Mouse (Mus musculus): Measurements from ENCODE around the gene Grk5. TPM values are rescaled to one million over a fixed set of nuclear protein-coding genes. Genes with fewer than 3 reads are reported as not detected.

Gene Grk5
- polyA plus RNA-seq, 1 experiment from 2014 or later, result 3.3 TPM

DNA sequence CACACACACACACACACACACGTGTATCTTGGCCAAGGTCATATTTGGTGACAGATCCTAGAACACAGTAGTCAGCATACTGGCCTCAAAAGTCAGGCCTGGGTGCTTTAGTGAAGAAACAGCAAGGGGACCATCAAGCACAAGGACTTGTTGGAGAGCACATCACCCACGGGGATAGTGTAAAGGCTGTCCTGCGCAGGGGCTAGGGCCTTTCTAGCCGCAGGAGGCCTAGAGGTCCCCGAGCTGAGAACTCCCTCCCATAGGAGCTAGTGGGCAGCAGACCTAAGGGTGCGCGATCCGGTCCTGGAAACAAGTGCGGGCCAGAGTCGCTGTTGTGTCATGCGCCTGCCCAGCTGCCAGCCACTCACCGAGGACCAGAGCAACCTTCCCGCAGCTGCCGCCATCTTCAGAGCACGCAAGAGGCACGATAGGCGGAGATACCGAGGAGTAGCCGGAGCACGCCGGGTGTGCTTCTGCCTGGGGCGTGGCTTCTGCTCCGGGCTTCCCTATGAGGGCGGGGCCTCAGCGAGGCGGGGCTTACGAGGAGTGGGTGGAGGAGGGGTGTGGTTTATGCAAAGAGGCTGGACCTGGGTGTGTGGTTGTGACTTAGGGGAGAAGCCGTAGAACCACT, 15.4 kb upstream of the Grk5 start, which contains the start of gene Prdx3:
Prdx3 (minus strand) TSS at position 493 of the 631 bp plus-strand sequence.
- ATAC-seq (ENCODE audit: low read depth), result peak; percentile 98
- Histone ChIP-seq H3K4me2 (ENCODE audit: low read depth, low read length) (peak within 1 kb of the TSS; percentile 64), H3K36me3 (ENCODE audit: control insufficient read depth, insufficient read depth, low read length) (0 out of 2 replicates have a peak, but pooled peaks cover 5% of the 10 kb centered on the region), H3K27me3 (ENCODE audit: control insufficient read depth, insufficient read depth, low read length) (no peaks in the 10 kb centered on the region), H3K9ac (replicated peaks; ENCODE audit: low read depth, low read length) (peak within 1 kb of the TSS; percentile 63), H3K9me3 (ENCODE audit: control insufficient read depth, low read length) (no peaks in the 10 kb centered on the region), H3K4me1 (ENCODE audit: control insufficient read depth, insufficient read depth, low read length) (0 out of 2 replicates have a peak, but pooled peaks cover 3% of the 10 kb centered on the region), H3K27ac (ENCODE audit: low read depth, low read length) (peak within 1 kb of the TSS; percentile 80), H3K4me3 (ENCODE audit: low read depth, low read length) (peak within 1 kb of the TSS; percentile 58)
- under 1% methylated on average over 28 of the region's 28 CpGs for WGBS

DNA sequence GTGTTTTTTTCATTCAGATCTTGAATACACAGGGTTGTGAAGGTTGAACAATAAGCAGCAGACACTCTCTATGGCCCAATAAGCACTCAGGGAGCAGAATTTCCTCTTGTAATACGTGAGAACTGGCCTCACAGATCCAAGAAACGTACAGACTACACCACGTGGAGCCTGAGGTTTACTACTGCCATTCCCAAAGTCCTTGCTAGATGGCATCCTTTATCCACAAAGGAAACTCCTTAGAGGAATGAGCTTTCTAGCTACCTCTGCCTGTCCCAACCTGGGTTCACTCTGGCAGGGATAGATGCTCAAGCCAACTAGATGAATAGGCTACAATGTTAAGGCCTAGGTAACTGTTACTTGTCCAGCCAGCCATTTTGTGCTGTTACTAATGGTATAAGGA, 6.4 kb upstream of the Grk5 start:
- H3K9ac ChIP-seq (replicated peaks; ENCODE audit: low read depth, low read length), result no peak overlapping the region
- H3K9me3 ChIP-seq (ENCODE audit: control insufficient read depth, low read length), result no peaks in the 10 kb centered on the region
- H3K27ac ChIP-seq (ENCODE audit: low read depth, low read length), result no peak overlapping the region
- WGBS, result 8% methylated on average over 3 of the region's 3 CpGs
- H3K4me1 ChIP-seq (ENCODE audit: control insufficient read depth, insufficient read depth, low read length), result no peaks in the 10 kb centered on the region
- H3K4me3 ChIP-seq (ENCODE audit: low read depth, low read length), result no peak overlapping the region
- no peaks in the 10 kb centered on the region for H3K27me3 ChIP-seq (ENCODE audit: control insufficient read depth, insufficient read depth, low read length)
- no peak; the same call in 1 of the 2 replicates for ATAC-seq (ENCODE audit: low read depth)
- no peaks in the 10 kb centered on the region for H3K36me3 ChIP-seq (ENCODE audit: control insufficient read depth, insufficient read depth, low read length)
- H3K4me2 ChIP-seq (ENCODE audit: low read depth, low read length), result no peak overlapping the region

DNA sequence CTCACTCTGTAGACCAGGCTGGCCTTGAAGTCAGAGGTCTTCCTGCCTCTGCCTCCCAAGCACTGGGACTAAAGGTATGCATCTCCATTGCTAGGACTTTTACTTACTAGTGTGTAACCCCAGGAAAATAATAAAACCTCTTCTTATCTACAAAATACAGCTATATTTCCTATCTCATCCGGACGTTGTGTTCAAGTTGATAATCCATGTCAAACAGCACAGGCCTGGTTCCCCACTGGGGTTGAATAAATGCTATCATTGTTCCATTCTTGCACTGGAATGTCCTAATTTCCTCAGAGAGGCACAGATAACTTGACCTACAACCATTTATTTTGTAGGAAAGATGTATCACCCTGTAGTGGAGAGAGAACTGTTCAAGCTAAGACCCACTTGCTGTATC, 1.9 kb upstream of the Grk5 start:
- no peak overlapping the region for H3K4me2 ChIP-seq (ENCODE audit: low read depth, low read length)
- H3K4me3 ChIP-seq (ENCODE audit: low read depth, low read length), result no peak overlapping the region
- H3K27me3 ChIP-seq (ENCODE audit: control insufficient read depth, insufficient read depth, low read length), result no peaks in the 10 kb centered on the region
- no peak for ATAC-seq (ENCODE audit: low read depth)
- no peak overlapping the region for H3K27ac ChIP-seq (ENCODE audit: low read depth, low read length)
- H3K9ac ChIP-seq (replicated peaks; ENCODE audit: low read depth, low read length), result no peak overlapping the region
- no peaks in the 10 kb centered on the region for H3K9me3 ChIP-seq (ENCODE audit: control insufficient read depth, low read length)
- no peaks in the 10 kb centered on the region for H3K36me3 ChIP-seq (ENCODE audit: control insufficient read depth, insufficient read depth, low read length)
- H3K4me1 ChIP-seq (ENCODE audit: control insufficient read depth, insufficient read depth, low read length), result peaks cover 14% of the 10 kb centered on the region
- WGBS, result 85% methylated on average over 2 of the region's 2 CpGs

DNA sequence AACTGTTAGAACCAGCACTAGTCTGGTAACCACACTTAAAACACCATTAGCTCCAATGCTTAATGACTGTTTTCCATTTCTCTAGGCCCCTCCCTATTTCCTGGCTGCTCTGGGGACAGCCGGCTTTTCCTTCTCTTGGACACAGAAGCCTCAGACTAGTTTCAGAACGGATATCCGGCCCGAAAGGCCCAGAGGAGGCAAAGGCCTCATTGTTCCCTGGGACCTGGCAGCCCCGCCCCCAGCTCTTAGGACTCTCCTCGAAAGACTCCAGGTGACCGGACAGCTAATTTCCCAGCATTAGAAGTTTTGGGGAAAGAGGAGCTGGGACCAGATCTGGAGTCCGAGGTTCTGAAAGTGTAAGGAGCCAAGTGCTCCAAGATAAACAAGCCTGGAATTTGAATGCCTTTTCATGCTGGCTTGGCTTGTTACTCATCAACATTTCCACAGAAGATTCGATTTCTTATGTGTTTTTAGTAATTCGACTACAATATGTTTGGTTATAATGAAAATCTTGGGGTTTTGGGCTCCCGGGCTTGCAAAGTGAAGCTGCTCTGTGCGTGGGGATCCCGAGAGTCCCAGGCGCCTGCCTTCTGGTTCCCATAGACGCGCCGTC, 342 bp upstream of the Grk5 start:
- no peaks in the 10 kb centered on the region for H3K36me3 ChIP-seq (ENCODE audit: control insufficient read depth, insufficient read depth, low read length)
- H3K4me2 ChIP-seq (ENCODE audit: low read depth, low read length), result peak overlapping the region; percentile 45
- H3K9me3 ChIP-seq (ENCODE audit: control insufficient read depth, low read length), result no peaks in the 10 kb centered on the region
- peak overlapping the region; percentile 64 for H3K4me3 ChIP-seq (ENCODE audit: low read depth, low read length)
- ATAC-seq (ENCODE audit: low read depth), result no peak
- peak overlapping the region; percentile 88 for H3K27ac ChIP-seq (ENCODE audit: low read depth, low read length)
- no peaks in the 10 kb centered on the region for H3K27me3 ChIP-seq (ENCODE audit: control insufficient read depth, insufficient read depth, low read length)
- H3K4me1 ChIP-seq (ENCODE audit: control insufficient read depth, insufficient read depth, low read length), result peaks cover 14% of the 10 kb centered on the region
- peak overlapping the region; percentile 78; the same call in 1 of the 2 replicates for H3K9ac ChIP-seq (replicated peaks; ENCODE audit: low read depth, low read length)
- 4% methylated on average over 17 of the region's 17 CpGs for WGBS

DNA sequence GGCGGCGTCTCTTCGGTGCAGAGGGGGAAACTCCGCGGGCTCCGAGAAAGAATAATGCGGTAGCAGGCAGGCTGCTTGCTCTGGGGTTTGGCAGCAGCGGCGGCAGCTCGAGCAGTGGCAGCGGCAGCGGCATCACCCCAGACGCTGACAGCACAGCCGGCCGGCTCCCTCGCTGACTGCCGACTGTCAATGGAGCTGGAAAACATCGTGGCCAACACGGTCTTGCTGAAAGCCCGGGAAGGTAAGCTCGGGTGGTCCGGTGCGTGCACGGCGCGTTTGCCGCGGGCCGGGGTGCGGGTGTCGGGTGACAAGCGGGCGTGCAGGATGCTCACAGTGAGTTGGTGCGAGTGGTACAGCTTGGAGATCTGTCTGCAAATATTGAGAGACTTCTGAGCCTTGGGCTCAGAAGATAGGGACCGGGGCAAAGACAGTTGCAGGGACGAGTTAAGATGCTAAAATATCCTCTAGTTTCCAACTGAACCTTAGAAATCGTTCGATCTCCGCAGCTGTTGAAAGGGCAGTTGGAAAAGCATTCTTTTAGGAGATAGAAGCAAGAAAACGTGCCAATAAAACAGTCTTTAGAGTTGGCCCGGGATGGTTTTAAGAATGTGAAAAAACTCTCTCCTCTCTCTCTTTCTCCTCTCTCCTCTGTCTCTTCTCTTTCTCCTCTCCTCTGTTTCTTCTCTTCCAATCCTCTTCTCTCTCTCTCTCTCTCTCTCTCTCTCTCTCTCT, 1.0 kb downstream of the Grk5 start:
- no peaks in the 10 kb centered on the region for H3K9me3 ChIP-seq (ENCODE audit: control insufficient read depth, low read length)
- peak overlapping the region; percentile 64 for H3K4me3 ChIP-seq (ENCODE audit: low read depth, low read length)
- under 1% methylated on average over 41 of the region's 41 CpGs for WGBS
- peak; percentile 72 for ATAC-seq (ENCODE audit: low read depth)
- no peaks in the 10 kb centered on the region for H3K27me3 ChIP-seq (ENCODE audit: control insufficient read depth, insufficient read depth, low read length)
- H3K27ac ChIP-seq (ENCODE audit: low read depth, low read length), result peak overlapping the region; percentile 88
- H3K36me3 ChIP-seq (ENCODE audit: control insufficient read depth, insufficient read depth, low read length), result no peaks in the 10 kb centered on the region
- H3K4me1 ChIP-seq (ENCODE audit: control insufficient read depth, insufficient read depth, low read length), result peaks cover 14% of the 10 kb centered on the region
- peak overlapping the region; percentile 58 for H3K4me2 ChIP-seq (ENCODE audit: low read depth, low read length)
- H3K9ac ChIP-seq (replicated peaks; ENCODE audit: low read depth, low read length), result peak overlapping the region; percentile 78

DNA sequence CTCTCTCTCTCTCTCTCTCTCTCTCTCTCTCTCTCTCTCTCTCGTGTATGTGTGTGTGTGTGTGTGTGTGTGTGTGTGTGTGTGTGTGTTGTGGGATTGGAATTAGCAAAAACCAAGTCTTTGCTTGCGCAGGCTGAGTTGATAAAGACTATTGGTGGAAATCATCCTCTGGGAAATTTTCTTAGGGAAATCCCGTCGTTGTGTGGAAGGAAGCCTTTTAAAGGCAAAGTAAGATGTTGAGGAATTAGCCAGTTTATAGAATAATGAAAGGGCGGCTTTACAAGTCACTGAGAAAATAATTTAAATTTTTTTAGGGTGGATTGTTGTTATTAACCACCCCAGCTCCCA, 1.5 kb downstream of the Grk5 start:
- no peak for ATAC-seq (ENCODE audit: low read depth)
- 10% methylated on average over 4 of the region's 5 CpGs for WGBS
- no peaks in the 10 kb centered on the region for H3K36me3 ChIP-seq (ENCODE audit: control insufficient read depth, insufficient read depth, low read length)
- peaks cover 14% of the 10 kb centered on the region for H3K4me1 ChIP-seq (ENCODE audit: control insufficient read depth, insufficient read depth, low read length)
- H3K27me3 ChIP-seq (ENCODE audit: control insufficient read depth, insufficient read depth, low read length), result no peaks in the 10 kb centered on the region
- peak overlapping the region; percentile 78; the same call in 1 of the 2 replicates for H3K9ac ChIP-seq (replicated peaks; ENCODE audit: low read depth, low read length)
- no peaks in the 10 kb centered on the region for H3K9me3 ChIP-seq (ENCODE audit: control insufficient read depth, low read length)
- peak overlapping the region; percentile 64 for H3K4me3 ChIP-seq (ENCODE audit: low read depth, low read length)
- peak overlapping the region; percentile 58 for H3K4me2 ChIP-seq (ENCODE audit: low read depth, low read length)
- H3K27ac ChIP-seq (ENCODE audit: low read depth, low read length), result no peak overlapping the region

DNA sequence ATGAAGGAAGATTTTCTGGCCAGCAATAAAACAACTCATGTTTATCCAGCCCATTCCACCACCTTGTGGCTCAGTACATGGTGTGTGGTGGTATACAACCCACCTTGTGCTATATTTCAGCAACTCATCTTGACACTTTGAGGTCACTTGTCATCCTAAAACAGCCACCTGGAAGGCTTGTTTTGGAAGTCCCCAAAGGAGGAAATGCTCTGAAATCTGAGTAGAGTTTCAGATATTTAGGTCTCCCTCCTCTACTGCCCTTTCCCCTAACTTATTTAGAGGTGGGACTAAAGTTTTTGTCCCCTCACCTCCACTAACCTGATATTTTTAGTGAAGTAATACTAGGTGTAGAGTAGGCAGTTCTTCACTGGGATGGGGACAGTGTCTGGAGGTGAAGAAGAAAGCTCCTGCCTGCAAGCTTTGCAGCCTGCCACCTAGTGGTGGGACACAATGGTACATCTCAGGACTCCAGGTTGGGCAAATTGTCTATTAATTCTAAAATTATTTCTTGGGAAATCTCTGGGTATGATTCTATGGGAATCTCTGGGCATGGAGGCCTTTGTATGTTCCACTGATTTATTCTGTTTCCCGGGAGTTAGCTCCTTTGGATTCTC, 2.5 kb downstream of the Grk5 start:
- Histone ChIP-seq H3K36me3 (ENCODE audit: control insufficient read depth, insufficient read depth, low read length) (no peaks in the 10 kb centered on the region), H3K9me3 (ENCODE audit: control insufficient read depth, low read length) (no peaks in the 10 kb centered on the region), H3K4me1 (ENCODE audit: control insufficient read depth, insufficient read depth, low read length) (peaks cover 14% of the 10 kb centered on the region), H3K27ac (ENCODE audit: low read depth, low read length) (no peak overlapping the region), H3K27me3 (ENCODE audit: control insufficient read depth, insufficient read depth, low read length) (no peaks in the 10 kb centered on the region), H3K4me2 (ENCODE audit: low read depth, low read length) (peak overlapping the region; percentile 58), H3K9ac (replicated peaks; ENCODE audit: low read depth, low read length) (no peak overlapping the region), H3K4me3 (ENCODE audit: low read depth, low read length) (peak overlapping the region; percentile 64; the same call in 1 of the 2 replicates)
- WGBS, result 43% methylated on average over 1 of the region's 1 CpGs
- ATAC-seq (ENCODE audit: low read depth), result no peak

GRCm38 (mm10) chr19:60895251-60895880, 5.8 kb downstream of the Grk5 start:
- Histone ChIP-seq H3K9me3 (ENCODE audit: control insufficient read depth, low read length) (no peaks in the 10 kb centered on the region), H3K27me3 (ENCODE audit: control insufficient read depth, insufficient read depth, low read length) (no peaks in the 10 kb centered on the region), H3K27ac (ENCODE audit: low read depth, low read length) (no peak overlapping the region), H3K4me3 (ENCODE audit: low read depth, low read length) (no peak overlapping the region), H3K9ac (replicated peaks; ENCODE audit: low read depth, low read length) (no peak overlapping the region), H3K4me2 (ENCODE audit: low read depth, low read length) (no peak overlapping the region), H3K36me3 (ENCODE audit: control insufficient read depth, insufficient read depth, low read length) (no peaks in the 10 kb centered on the region), H3K4me1 (ENCODE audit: control insufficient read depth, insufficient read depth, low read length) (peaks cover 10% of the 10 kb centered on the region)
- 38% methylated on average over 3 of the region's 3 CpGs for WGBS
- no peak for ATAC-seq (ENCODE audit: low read depth)

All from neural tube, embryonic 14.5 days (tissue).